Mouse (Mus musculus) T-helper 2 cell (primary cell): ENCODE results near the gene Aoc1.
"Not testable (repeated sequence)": the region's sequence is repeated elsewhere in the genome, so short reads cannot be mapped to it uniquely, and the experiment has no call there.

Source experiments
- in situ Hi-C: fragments of 300-600 bp; cut with MboI, MseI; formaldehyde crosslinking; loops from one replicate; pipeline ENCODE4 v1.15.1; 2025; ENCODE audit warnings: high pct_unique_total_duplicates

The Aoc1 gene

DNA sequence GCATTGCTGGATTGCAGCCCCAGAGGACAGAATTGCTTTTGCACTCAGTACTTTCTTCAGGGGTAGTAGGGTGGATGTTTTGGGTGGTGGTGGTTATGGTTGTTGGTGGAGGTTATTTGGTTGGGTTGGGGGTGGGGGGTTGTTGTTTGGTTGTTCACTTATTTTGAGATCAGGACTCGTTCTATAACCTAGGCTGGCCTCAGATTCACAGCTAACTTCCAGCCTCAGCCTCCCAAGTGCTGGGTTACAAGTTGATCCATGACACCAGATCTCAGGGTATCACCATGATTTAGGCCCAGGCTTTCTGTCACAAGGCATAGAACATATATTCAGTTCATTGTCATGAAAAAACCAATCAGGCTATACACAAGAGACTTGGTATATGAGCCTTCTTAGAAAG lies 11.8 kb upstream of the Aoc1 start:
- in situ Hi-C loops = no loop called here

DNA sequence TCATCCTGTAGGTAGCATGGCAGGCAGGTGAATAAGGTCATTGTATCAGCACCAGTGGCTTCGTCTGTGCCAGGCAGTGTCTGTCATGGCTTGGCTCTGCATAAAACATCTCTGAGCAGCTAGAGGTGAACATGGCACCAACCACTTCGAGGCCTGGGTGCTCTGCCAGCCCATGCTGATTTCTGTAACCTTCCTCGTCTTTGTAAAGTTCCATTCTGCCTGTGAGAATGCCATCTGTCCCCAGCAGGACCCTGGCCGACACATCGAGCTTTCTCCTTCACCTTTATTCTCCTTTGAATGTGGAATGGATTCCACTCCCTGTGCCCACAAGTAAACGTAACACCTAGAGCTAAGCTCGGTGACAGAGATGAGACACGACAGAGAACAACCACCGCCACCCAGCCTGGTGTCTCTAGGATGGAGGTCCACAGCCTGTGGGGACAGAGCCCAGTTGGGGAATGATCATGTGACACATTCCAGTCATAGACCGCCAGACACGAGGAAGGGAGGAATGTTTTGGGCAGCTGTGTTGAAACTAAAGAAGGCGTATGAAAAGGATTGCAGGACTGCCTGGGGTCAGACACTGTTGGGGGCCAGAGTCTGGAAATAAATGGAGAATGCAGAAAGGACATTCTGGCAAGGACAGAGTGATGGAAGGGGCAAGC lies 10.9 kb upstream of the Aoc1 start:
- in situ Hi-C loops = no loop called here

DNA sequence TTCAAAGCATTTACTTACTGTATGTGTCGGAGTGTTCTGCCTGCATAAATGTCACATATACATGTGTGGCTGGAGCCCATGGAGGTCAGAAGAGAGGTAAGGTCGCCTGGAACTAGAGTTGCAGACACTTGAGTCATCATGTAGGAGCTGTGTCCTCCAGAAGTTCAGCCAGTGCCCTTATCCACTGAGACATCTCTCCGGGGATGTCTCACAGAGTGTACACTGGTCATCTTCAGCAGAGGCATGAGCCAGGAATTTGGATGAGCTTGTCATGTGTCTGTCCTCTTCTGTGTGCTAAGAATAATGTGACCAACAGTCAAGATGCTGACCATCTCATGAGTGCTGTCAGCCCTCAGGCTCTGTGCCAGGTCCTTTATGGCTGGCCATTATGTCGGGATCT lies 9.9 kb upstream of the Aoc1 start:
- in situ Hi-C loops = no loop called here

DNA sequence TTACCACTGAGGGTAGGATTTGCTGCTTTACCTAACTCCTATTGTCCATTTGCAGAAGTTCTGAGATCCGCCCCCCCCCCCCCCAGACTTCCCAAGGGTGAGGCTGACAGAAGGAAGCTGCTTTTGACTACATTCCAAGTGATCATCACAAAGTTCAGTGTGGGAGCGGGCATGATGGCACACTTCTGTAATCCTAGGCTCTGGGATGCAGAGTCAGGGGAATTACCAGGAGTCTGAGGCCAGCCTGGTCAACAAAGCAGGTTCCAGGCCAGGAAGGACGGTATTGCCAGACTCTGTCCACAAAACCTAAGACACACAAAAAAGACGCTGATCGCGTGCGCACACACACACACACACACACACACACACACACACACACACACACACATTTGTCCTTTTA lies 9.2 kb upstream of the Aoc1 start:
- in situ Hi-C loops = no loop called here

DNA sequence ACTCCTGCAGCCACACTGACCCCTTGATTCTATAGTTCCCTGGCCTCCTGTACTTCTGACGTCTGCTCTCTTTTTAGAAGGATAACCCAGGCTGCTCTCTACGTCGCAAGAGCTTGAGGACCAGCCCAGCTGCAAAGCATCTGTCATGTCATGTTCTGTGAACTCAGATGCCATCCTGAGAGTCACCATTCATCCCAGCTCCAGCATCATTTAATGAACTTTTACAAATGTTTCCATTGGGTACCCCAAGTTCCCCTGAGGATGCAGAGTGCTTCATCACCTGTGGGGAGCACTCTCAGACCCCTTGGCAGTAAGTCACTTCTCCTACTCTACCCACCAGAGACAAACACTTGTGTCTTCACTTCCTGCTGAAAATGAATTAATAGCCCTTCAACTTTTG lies 8.5 kb upstream of the Aoc1 start:
- in situ Hi-C loops = no loop called here

DNA sequence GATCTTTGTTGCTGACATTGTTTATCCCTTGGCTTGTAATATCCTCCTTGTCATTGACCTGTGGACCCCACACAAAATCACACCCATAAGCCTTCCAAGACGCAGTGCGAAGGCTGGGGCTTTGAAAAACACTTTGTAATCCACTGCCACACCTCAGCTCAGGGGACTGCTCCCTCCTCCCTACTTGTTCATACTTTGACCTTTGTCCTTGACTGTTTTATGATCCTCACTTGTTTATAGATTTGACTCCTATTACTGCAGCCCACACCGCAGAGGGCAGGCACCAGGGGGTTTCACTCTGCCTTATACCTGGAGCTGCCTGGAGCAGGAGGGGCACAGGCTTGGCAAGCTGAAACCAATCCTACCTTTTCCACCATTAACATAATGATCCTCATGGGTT lies 8.0 kb upstream of the Aoc1 start:
- in situ Hi-C loops = no loop called here

DNA sequence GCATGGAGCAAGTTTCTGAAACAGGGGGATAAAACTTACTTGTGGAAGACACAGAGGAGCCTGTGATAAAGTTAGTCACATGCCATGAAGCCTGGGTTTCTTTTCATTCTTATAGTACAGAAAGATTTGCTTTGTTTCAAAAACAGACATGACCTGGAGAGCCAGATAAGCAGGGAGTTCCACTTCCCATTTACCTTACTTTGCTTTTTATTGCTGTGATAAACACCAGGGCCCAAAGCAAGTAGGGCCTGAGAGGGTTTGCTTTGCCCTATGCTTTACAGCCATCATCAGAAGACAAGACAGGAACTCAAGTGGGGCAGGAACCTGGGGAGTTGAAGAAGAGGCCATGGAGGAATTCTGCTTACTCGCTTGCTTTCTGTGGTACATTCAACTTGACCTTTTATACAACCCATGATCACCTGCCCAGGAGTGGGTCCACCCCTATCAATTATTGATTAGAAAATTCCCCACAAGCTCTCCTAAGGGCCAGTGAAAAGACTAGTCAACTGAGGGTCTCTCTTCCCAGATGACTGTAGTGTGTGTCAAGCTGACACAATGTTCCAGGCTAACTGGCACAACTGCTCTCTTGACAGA lies 7.4 kb upstream of the Aoc1 start:
- in situ Hi-C loops = no loop called here

DNA sequence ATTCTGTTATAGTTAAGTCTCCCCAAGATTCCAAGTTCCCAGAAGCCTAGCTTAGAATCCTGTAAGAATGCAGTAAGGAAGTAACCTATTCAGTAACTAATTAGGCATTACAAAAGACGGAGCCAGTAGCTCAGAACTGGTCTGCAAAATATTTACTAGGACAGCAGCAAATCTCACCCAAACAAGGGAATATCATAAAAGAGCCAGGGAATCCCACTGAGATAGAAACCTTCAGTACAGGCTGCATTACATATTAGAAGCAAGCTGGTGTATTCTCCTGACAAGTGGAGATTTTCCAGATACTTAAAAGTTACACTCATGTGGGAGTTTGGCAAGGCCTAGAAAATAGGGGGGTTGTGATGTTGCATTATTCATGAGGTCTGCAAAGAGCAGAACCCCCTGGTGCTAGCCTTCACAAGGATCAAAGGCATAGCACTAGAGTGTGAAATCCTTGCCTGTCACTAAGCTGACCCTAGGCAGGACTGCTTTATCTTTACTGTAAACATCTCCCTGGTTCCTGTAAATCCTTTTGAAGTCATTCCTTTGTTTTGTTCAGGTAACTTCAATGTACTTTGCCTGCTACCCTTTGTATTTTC lies 6.2 kb upstream of the Aoc1 start:
- in situ Hi-C loops = not testable (repeated sequence)

DNA sequence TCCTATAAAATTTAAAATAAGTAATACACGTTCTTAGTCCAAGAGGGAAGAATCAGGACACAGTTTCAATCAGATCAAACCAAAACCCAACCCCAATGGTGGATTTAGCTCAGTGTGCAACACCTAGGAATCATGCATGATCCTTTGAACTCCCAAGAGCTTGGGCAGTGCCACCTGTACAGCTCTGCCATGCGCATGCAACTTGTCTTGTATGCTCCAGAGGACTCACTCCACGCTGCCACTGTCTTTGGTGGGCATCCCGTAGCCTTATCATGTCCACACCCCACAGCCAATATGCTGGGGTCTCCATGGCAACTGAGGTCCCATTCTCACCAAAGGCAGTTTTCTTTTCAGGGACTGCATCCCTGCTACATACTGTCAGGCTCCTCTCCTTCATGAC lies 5.5 kb upstream of the Aoc1 start:
- in situ Hi-C loops = no loop called here

DNA sequence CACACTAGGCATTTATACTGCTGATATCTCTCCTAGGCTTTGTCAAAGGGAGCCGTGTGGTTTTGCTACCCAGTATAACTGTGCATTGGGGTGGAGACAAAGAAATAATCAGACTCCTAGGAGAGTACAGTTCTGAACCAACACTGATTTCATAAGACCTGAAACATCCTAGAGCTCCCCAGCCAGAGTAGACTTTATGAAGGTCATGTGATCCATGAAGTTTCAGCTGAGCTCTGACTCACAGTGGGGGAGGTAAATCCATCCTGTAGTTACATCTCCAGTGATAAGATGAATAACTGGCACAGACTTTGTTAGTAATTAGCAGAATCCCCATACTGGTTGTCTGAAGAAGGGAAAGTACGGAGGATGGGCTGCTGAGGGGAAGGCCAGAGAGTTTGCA lies 2.9 kb upstream of the Aoc1 start:
- in situ Hi-C loops = no loop called here

DNA sequence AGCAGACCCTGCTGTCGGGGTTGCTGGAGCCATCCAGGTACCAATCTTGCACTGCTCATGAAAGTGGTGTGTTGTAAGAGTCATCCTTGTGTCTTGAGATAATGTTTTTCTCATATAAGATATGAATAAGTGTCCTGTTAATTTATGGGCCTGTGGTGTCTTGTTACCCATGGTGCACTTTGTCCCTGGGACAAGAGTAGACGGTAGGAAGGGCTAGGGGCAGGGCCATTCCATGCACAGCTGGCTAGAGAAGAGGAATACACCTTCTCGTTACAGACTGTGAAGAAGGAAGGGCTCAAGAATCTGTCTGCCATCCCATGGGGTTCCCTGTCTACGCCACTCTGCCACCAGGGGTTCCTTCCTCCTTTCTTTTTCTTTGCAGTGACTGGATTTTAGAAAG lies 1.9 kb downstream of the Aoc1 start:
- in situ Hi-C loops = no loop called here

DNA sequence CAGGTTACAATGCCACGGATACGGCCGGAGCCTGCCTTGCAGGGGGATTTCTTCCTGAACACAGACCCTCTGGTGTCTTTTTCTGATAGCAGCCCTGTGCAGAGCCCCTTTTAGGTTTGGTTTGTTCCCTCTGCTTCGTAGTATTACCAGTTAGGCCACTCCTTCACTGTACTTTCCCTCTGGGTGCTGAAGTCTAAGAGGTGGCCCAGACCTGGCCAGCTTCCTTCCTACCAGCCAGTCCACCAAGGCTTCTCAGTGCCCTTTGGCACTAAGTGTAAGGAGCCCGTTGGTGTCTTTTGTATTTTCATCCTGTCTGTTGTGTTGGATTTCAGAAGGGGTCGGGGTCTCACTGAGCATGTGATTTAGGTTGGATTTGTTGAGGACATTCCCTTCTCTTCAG lies 2.8 kb downstream of the Aoc1 start:
- in situ Hi-C loops = no loop called here

DNA sequence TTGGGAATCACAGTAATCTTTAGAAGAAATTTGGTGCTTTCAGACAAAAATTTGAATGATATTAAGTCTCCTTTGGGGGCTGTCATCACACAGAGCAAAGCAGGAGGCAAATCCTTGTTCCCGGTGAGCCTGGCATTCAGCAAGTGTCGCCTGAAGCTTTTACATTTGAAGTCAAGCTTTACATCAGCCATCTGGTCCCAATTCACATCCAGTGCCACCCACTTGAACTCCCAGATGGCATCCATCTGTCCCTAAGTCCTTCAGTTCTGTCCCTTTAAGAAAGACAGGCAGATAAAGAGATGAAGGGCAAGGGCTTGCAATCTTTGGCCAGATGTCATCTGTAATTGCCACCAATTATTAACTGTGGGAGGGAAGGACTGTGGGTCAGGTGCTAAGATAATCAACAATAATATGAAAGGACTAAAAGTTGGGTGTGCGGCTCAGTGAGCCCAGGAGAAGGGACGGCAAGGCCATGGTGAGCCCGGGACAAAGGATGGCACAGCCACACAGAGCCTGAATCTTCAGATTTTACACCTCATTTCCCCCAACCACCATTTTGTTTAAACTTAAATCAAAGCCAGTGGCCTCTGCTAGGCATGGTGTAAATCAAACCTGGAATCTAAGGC lies 3.9 kb downstream of the Aoc1 start:
- in situ Hi-C loops = no loop called here

DNA sequence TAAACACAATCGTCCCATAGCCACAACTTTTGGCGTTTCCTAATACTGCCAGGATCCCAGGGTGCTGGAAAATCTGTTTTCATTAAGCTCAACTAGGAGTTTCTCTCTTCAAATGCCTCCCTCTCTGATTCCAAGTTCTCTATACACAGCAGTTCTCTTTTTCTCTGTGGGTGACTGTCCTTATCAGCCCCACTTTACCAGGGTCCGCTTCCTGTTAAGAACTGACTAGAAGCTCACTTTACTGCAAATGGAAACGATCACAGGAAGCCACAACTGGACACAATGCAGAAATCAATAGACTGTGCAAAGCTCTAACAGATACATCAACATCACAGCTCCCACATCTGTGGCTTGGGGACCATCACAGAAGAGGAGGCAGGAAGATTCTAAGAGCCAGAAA lies 21.5 kb downstream of the Aoc1 start:
- in situ Hi-C loops = no loop called here

DNA sequence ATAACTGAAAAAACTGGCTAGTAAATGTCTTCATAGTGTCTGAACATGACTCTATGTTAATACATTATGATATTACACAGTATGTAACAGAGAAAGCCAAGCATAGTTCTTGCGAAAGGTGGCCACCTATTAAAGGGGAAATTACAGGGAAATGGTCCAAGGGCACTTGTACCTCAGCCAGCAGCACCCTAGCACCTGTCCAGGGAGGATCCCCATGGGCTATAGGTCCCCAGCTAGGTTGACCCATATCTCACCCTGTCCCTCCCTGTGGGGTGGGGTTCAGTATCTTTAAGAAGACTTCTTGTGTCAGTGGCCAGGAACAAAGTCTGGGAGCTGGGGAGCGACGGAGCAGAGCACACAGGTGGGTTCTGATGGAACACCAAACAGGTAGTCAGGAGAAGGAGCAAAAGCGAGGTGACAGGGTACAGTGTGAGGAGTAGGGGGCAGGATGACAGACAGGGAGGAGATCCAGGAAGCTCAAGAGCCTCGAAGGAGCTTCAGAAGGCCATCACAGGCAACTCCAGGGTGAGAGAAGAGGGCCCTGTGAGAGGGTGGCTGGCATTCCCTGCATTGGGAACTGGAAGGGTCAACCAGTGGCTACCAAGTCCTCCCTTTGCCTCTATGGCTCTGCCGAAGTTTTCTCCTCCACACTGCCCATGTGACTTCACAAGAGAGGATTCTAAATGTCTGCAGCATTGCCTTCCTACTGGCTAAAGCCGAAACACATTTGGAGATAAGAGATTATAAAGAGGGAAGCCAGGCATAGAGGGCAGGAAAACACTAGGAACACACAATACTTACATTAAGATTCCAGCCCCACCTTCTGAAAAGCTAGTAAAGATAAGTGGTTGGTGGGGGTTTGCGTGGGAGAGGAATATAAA lies 22.5 kb downstream of the Aoc1 start:
- in situ Hi-C loops = no loop called here

DNA sequence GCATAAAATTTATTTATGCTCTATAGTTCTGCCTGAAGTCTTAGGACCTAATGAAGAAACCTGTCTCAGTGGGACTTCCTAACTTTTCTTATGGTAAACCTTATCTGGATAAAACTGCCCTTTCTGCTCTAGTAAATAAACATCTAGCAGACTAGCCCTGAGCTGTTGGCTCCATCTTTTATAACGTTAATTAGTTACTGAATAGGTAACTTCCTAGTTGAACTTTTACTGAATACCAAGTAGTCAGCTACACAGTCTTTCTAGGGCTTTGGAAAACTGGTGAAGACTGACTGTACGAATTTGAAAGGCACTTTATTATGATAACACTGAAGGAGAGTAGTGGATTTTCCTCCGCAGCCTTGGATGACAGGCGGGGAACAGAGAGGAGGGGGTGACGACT lies 23.2 kb downstream of the Aoc1 start:
- in situ Hi-C loops = no loop called here

DNA sequence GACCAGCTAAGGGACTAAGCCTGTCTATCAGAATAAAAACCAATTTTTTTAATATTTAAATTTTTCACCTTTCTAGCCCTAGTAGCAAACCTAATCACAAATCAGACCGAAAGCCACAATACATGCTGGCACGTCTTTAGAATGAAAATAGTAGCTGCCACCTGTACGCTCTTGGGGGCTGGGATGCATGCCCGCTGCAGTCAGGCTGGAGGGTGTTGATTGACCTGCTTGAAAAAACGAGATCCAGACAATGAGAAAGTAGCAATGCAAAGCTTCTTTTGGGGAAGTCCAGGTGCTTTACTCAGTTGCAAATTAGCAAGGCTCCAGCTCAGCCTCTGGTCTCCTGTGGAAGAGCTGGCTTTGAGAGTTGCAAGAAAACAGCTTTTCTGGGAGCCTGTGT lies 24.3 kb downstream of the Aoc1 start:
- in situ Hi-C loops = no loop called here

DNA sequence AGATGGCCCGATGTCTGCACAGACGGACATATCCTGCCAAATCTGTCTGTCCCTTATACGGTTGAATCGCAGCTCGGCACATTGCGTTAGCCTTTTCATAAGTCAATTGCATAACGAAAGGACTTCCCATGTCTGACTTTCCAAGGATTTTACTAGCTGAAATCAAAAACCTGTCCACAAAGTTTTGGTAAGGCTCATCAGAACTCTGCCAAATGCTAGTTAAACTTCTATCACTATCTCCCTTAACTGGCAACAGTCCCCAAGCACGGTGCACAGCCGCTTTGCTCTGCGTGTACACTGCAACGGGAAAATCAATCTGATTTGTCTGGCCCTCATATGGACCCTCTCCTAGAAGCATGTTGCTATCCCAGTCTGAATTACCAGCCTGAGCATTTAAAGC lies 28.6 kb downstream of the Aoc1 start:
- in situ Hi-C loops = not testable (repeated sequence)

DNA sequence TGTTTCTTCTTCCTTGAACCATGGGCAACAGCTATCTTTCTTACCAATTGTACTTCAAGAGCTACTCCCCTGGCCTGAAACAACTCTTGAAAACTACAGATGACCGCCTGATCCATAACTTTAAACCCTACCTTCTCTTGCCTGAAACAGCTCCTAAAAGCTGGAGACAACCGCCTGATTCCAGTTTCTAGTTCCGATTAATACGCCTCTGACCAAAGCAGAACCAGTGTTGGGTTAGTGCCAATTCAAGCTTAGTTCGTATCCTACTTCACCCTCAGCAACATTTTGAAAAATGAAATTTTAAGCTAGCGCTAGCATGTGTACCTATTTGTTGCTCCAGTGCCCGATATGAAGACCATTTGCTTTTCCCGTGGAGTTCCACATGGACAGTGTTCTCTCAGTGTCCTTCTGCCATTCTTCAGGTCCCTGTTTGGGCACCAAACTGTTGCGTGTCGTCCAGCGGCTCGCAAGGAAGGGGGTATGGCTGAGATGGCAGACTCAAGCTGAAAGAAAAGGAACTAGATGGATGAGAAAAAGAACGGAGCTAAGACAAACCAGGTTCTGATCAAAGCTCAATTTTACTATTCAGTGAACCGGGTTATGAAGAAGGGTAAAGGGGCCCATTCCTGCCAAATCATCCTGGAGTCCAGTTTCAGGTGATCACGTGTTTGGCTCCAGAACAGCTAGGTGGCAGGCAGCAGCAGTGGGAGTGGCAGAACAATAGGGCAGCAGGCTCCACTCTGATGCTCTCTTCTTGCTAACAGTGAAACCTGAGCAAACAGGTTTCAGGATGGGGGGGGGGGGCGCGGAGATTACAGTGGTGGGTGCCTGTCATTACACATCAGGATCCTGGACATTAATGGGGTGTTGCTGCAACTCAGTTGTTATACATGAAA lies 30.1 kb downstream of the Aoc1 start:
- in situ Hi-C loops = no loop called here

DNA sequence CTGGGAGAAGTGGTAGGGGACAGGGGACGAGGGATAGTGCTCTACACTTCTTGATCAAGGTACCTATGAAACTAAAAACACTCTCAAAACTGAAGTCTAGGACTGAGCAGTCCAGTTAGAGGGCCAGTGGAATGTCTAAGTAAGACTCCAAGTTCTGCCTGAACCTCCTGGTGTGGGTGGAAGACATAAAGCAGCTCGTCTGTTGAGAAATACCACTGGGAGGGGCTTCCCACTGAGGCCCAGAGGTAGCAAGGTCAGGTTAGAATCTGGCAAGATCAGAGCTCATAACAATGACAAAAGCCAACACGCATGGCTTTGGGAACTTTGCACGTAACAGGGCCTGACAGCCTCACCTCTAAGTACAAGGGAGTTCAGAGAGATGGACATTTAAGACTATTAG lies 30.7 kb downstream of the Aoc1 start:
- in situ Hi-C loops = no loop called here

DNA sequence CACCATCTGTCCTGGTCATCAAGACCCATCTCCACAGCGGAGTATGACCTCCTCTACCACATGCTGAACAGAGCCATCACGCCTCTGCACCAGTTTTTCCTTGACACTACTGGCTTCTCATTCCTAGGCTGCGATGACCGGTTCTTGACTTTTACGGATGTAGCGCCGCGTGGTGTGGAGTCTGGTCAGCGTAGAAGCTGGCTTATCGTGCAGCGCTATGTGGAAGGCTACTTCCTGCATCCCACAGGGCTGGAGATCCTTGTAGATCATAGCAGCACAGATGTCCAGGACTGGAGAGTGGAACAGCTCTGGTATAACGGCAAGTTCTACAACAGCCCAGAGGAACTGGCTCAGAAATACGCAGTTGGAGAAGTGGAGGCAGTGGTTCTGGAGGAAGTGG lies 32.9 kb downstream of the Aoc1 start:
- in situ Hi-C loops = no loop called here
